Mouse (Mus musculus): ENCODE results near the gene Hivep3. TPM values are rescaled to one million over a fixed set of nuclear protein-coding genes. Genes with fewer than 3 reads are reported as not detected.

The Hivep3 gene
- polyA plus RNA-seq, 1 experiment from 2014 or later = 7.8 TPM

DNA sequence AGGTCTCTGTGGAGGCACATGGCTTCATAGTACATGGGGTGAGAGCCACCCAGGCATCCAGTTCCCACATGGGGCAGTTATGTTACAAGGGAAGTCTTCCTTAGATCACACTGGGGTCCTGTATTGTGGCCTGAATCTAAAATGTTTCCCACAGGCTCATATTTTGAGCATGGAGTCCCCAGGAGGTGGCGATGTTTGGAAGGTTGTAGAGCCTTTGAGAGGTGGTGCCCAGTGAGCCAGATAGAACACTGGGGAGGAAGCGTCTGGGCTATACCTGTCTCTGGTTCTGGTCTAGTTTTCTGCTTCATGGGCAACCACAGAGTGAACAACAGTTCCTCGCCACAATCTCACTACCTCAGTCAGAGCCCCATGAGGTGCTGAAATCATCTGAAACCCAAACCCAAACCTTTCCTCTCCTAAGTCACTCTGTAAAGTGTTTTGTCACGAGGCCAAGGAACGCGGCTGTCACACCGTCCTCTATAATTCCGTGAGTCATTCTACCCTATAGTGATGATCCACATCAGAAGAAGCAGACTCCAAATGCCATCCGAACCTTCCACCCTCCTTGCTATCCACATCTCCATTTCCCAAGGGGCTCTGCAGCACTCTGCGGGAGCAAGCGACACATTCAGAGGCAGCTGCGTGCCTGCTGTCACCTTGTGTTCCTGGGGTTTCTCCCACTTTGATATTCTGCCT lies 187.6 kb downstream of the Hivep3 start:
- Histone ChIP-seq H3K9ac (no peak overlapping the region), H3K4me3 (replicated peaks) (no peak overlapping the region), H3K27me3 (replicated peaks) (no peaks in the 10 kb centered on the region), H3K36me3 (no peaks in the 10 kb centered on the region), H3K4me2 (no peak overlapping the region), H3K9me3 (no peaks in the 10 kb centered on the region), H3K4me1 (no peaks in the 10 kb centered on the region), H3K27ac (no peak overlapping the region)
- ATAC-seq (ENCODE audit: insufficient read depth, low FRiP score, low read depth) = no peak
- WGBS = 80% methylated on average over 12 of the region's 12 CpGs

DNA sequence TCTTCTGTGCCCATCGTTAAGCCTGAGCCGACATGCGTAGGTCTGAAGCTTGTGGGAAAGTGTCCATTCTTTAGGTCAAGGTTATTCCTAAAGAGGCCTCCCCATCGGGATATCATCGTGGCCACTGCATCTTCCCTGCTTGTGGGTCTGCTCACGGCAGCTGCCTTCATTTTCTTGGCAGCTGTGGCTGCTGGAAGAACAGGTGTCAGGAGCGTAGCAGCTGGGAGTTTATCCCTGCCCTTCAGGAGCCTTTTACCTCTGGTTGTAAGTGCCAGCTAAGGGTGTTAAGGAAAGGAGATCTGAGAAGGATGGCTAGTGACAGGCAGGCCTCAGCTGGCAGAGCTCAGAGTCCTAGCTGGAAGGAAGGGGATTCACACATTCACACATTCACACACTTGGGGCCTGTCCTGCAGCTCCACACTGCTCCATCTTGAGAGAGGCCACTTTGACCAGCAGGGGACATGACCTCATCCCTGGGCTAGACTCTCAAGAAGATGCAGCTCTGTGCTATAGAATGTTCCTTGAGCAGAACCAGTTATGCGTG lies 188.2 kb downstream of the Hivep3 start:
- H3K27ac ChIP-seq = no peak overlapping the region
- no peak overlapping the region for H3K9ac ChIP-seq
- H3K4me2 ChIP-seq = no peak overlapping the region
- no peak overlapping the region for H3K4me3 ChIP-seq (replicated peaks)
- WGBS = 70% methylated on average over 8 of the region's 8 CpGs
- H3K4me1 ChIP-seq = no peaks in the 10 kb centered on the region
- H3K9me3 ChIP-seq = no peaks in the 10 kb centered on the region
- H3K27me3 ChIP-seq (replicated peaks) = no peaks in the 10 kb centered on the region
- no peak for ATAC-seq (ENCODE audit: insufficient read depth, low FRiP score, low read depth)
- no peaks in the 10 kb centered on the region for H3K36me3 ChIP-seq

DNA sequence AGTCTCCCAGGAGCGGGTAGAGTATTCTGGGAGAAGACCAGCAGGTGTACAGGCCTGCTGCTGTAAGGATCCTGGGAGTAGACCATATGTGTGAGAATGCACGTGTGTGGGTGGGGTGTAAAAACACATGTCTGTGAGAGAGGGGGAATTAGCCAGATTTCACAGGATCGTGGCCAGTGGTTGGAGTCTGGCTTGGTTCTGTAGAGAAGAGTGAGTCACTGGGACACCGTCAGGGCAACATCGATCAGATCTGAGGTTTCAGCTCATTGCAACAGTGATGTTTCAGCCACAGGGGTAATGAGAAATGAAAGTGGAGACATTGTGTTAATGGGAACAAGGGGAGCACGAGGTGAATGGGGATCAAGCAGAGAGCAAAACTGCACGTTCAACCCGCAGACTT lies 189.4 kb downstream of the Hivep3 start:
- ATAC-seq (ENCODE audit: insufficient read depth, low FRiP score, low read depth) = no peak

DNA sequence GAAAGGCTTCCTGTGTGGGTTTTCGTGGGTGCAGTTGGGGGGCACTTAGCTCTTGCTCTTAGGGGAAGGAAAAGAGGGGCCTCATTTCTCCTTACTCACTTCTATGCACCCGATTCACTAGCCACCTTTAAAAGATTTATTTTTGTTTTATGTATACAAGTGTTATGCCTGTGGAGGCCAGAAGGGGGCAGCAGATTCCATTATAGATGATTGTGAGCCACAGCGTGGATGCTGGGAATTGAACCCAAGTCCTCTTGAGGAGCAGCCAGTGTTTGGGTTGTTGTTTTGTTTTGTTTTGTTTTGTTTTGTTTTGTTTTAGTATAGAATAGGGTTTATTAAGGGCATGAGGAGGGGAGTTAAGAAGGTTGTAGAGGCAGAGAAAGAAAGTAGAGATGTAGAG lies 189.8 kb downstream of the Hivep3 start:
- H3K4me1 ChIP-seq = no peaks in the 10 kb centered on the region
- H3K4me2 ChIP-seq = no peak overlapping the region
- WGBS = 83% methylated on average over 3 of the region's 3 CpGs
- no peaks in the 10 kb centered on the region for H3K36me3 ChIP-seq
- H3K4me3 ChIP-seq (replicated peaks) = no peak overlapping the region
- no peak overlapping the region for H3K27ac ChIP-seq
- ATAC-seq (ENCODE audit: insufficient read depth, low FRiP score, low read depth) = no peak
- no peaks in the 10 kb centered on the region for H3K9me3 ChIP-seq
- H3K9ac ChIP-seq = no peak overlapping the region
- no peaks in the 10 kb centered on the region for H3K27me3 ChIP-seq (replicated peaks)

More for the DNA sequence above, 189.4 kb downstream of the Hivep3 start:
- no peak overlapping the region for H3K27ac ChIP-seq
- H3K36me3 ChIP-seq = no peaks in the 10 kb centered on the region
- H3K9ac ChIP-seq = no peak overlapping the region
- WGBS = 81% methylated on average over 8 of the region's 8 CpGs
- H3K27me3 ChIP-seq (replicated peaks) = no peaks in the 10 kb centered on the region
- H3K4me1 ChIP-seq = no peaks in the 10 kb centered on the region
- no peak overlapping the region for H3K4me3 ChIP-seq (replicated peaks)
- no peak overlapping the region for H3K4me2 ChIP-seq
- no peaks in the 10 kb centered on the region for H3K9me3 ChIP-seq

DNA sequence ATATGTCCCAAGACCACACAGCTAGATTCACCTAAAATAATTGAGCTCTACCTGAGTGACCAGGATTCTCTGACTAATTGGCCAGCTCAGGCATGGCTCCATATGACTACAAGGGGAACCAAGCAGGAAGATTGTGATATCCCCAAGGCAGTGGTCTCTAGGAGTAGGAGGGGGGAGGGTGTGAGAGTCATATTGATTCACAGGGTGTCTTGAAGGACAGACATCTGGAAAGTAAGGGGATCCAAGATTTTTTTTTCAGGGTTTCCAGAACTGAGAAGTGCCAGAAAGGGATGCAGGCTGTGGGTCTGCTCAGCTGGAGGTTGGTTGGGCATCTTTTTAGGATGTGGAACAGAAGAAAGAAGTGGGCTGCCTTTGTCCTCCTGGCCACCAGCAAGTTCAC lies 191.5 kb downstream of the Hivep3 start:
- no peak overlapping the region for H3K4me2 ChIP-seq

DNA sequence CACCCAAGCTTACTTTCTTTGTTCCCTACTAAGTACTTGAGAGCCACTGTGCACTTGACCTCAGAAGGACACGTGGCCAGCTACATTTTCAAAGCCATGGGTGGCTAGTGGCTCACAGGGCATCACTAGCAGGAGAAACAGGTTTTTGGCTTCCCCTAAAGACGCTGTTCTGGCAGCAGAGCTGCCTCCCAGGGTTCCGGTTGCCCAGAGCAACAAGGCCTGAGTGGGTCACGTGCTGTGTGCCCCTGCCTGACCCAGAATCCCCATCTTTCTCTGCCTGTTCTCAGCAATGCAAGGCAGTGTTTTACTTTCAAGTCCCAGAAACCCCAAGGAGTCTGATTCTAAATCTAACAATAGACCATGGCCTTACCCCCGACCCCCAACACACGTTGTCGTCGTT lies 198.3 kb downstream of the Hivep3 start:
- Histone ChIP-seq H3K27ac (no peak overlapping the region), H3K9ac (no peak overlapping the region), H3K4me1 (peaks cover 4% of the 10 kb centered on the region; the same call in 1 of the 2 replicates), H3K9me3 (no peaks in the 10 kb centered on the region), H3K36me3 (no peaks in the 10 kb centered on the region), H3K4me2 (no peak overlapping the region), H3K27me3 (replicated peaks) (no peaks in the 10 kb centered on the region), H3K4me3 (replicated peaks) (no peak overlapping the region)
- no peak for ATAC-seq (ENCODE audit: insufficient read depth, low FRiP score, low read depth)
- 61% methylated on average over 8 of the region's 8 CpGs for WGBS

More for the DNA sequence above, 191.5 kb downstream of the Hivep3 start:
- Histone ChIP-seq H3K27ac (no peak overlapping the region), H3K9me3 (no peaks in the 10 kb centered on the region), H3K36me3 (no peaks in the 10 kb centered on the region), H3K9ac (no peak overlapping the region), H3K4me3 (replicated peaks) (no peak overlapping the region), H3K4me1 (no peaks in the 10 kb centered on the region), H3K27me3 (replicated peaks) (no peaks in the 10 kb centered on the region)
- ATAC-seq (ENCODE audit: insufficient read depth, low FRiP score, low read depth) = no peak

DNA sequence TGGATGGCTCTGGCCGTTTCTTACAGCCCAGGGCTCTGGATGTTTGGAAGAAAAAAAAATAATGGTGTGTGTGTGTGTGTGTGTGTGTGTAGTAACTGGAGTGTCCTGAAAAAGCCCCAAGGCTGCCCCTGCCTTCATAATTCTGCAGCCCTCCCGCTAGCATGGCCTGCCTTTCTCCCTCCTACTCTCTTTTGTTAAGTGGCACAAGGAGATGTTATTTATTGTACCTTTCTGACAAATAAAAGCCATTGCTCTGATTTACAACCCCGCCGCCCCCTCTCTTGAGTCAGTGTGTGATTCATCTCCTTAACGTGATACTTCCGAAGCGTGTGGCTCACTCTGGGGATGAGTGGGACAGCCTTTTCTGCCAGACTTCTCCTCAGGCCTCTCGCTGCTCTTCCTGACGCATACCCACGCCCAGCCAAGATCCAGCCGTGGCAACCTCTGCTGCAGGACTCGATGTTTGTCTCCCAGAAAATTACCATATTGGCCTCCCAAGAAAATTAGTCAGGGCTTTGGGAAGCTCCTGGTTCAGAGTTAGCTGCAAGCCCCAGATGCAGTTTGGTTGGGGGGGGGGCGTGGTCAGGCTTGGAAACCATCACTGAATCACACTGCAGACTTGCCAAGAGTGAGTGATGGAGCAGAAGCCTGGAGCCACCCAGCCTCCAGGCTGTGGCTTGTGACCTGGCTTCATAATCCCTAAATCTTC lies 199.1 kb downstream of the Hivep3 start:
- Histone ChIP-seq H3K36me3 (no peaks in the 10 kb centered on the region), H3K27me3 (replicated peaks) (no peaks in the 10 kb centered on the region), H3K9ac (no peak overlapping the region), H3K27ac (no peak overlapping the region), H3K4me2 (no peak overlapping the region), H3K4me3 (replicated peaks) (no peak overlapping the region), H3K9me3 (no peaks in the 10 kb centered on the region), H3K4me1 (peaks cover 5% of the 10 kb centered on the region; the same call in 1 of the 2 replicates)
- WGBS = 30% methylated on average over 13 of the region's 13 CpGs
- ATAC-seq (ENCODE audit: insufficient read depth, low FRiP score, low read depth) = no peak

DNA sequence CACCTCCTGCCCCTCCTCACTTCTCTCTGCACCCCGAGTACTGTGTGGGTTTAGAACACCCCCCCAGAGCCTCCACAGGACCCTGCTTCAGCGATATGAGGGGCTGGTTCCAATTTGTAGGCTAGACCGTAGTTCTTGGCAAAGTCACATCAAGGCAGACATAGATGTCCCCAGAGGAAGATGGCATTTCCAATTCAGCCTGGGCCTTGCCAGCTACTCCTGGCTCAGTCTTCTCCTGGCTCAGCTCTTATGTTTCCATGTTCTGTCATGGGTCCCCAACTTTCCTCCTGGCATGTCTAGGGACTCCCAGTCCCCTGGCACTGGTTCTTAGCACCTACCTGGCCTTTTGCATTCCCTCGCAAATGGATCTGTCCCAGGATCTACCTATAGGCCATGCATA lies 201.3 kb downstream of the Hivep3 start:
- no peak overlapping the region for H3K27ac ChIP-seq
- no peak overlapping the region for H3K4me2 ChIP-seq
- H3K36me3 ChIP-seq = no peaks in the 10 kb centered on the region
- no peak for ATAC-seq (ENCODE audit: insufficient read depth, low FRiP score, low read depth)
- no peaks in the 10 kb centered on the region for H3K27me3 ChIP-seq (replicated peaks)
- H3K9ac ChIP-seq = no peak overlapping the region
- no peak overlapping the region for H3K4me3 ChIP-seq (replicated peaks)
- H3K9me3 ChIP-seq = no peaks in the 10 kb centered on the region
- WGBS = 82% methylated on average over 4 of the region's 4 CpGs
- peaks cover 10% of the 10 kb centered on the region for H3K4me1 ChIP-seq

DNA sequence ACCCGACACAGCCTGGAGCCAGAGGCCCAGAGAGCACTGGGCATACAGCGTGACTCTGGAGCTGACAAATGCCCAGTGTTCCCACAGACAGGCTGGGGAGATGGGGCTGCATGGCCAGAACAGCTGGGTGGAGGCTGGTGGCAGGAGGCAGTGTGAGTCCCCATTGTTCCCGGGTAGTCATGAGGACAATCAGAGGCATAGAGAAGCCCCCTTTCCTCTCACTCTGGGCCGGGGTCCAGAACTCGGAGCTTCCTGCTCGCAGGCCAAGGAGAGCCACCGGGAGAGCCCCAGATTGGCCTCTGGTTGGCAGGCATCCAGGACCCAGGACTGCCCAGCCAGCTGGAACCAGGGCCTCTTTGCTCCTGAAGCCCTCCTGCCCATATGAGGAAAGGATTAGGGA lies 204.3 kb downstream of the Hivep3 start:
- H3K36me3 ChIP-seq = no peaks in the 10 kb centered on the region
- 56% methylated on average over 7 of the region's 7 CpGs for WGBS
- no peak overlapping the region for H3K4me2 ChIP-seq
- H3K4me3 ChIP-seq (replicated peaks) = no peak overlapping the region
- no peak overlapping the region for H3K9ac ChIP-seq
- no peaks in the 10 kb centered on the region for H3K27me3 ChIP-seq (replicated peaks)
- ATAC-seq (ENCODE audit: insufficient read depth, low FRiP score, low read depth) = no peak; the same call in 1 of the 2 replicates
- H3K4me1 ChIP-seq = peaks cover 8% of the 10 kb centered on the region
- no peaks in the 10 kb centered on the region for H3K9me3 ChIP-seq
- no peak overlapping the region for H3K27ac ChIP-seq

DNA sequence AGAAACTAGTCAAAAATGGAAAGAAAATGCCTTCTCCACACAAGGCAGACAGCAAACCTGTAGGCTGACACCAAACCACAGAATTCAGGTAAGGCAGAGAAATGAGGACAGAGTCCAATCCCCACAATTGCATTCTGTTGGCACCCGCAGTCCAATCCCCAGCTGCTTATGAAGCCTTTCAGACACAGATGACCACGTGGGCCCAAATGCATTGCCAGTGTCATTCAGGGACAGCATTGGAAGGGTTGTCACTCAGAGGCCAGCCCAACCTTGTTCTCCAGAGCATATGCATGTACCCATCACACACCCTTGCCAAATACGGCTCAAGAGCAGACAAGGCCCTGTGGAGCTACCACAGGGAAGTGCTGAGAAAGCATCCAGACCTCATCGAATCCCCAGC lies 204.9 kb downstream of the Hivep3 start:
- Histone ChIP-seq H3K9me3 (no peaks in the 10 kb centered on the region), H3K4me1 (peaks cover 5% of the 10 kb centered on the region), H3K4me2 (no peak overlapping the region), H3K27me3 (replicated peaks) (no peaks in the 10 kb centered on the region), H3K9ac (no peak overlapping the region), H3K4me3 (replicated peaks) (no peak overlapping the region), H3K36me3 (no peaks in the 10 kb centered on the region), H3K27ac (no peak overlapping the region)
- ATAC-seq (ENCODE audit: insufficient read depth, low FRiP score, low read depth) = no peak
- 81% methylated on average over 4 of the region's 4 CpGs for WGBS

DNA sequence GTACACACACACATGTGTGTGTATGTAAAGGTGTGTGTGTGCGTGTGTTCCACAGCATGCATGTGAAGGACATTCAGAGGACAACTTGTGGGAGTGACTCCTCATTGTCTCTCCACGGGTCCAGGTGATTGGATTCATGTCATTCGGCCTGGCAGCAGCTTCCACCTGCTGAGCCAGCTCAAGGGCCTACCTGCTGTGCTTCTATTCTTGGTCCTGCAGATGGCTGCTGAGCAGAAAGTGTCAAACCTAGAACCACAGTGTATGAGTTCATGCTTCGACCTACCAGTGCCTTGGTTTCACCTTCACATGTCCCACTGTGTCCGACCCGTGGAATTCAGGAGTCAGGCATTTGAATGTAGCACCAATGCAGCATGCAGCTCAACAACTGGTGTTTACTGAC lies 206.2 kb downstream of the Hivep3 start:
- 82% methylated on average over 6 of the region's 6 CpGs for WGBS
- Histone ChIP-seq H3K9me3 (no peaks in the 10 kb centered on the region), H3K9ac (no peak overlapping the region), H3K27ac (no peak overlapping the region), H3K27me3 (replicated peaks) (no peaks in the 10 kb centered on the region), H3K4me3 (replicated peaks) (no peak overlapping the region), H3K4me2 (no peak overlapping the region), H3K36me3 (no peaks in the 10 kb centered on the region), H3K4me1 (peaks cover 5% of the 10 kb centered on the region)
- no peak for ATAC-seq (ENCODE audit: insufficient read depth, low FRiP score, low read depth)

DNA sequence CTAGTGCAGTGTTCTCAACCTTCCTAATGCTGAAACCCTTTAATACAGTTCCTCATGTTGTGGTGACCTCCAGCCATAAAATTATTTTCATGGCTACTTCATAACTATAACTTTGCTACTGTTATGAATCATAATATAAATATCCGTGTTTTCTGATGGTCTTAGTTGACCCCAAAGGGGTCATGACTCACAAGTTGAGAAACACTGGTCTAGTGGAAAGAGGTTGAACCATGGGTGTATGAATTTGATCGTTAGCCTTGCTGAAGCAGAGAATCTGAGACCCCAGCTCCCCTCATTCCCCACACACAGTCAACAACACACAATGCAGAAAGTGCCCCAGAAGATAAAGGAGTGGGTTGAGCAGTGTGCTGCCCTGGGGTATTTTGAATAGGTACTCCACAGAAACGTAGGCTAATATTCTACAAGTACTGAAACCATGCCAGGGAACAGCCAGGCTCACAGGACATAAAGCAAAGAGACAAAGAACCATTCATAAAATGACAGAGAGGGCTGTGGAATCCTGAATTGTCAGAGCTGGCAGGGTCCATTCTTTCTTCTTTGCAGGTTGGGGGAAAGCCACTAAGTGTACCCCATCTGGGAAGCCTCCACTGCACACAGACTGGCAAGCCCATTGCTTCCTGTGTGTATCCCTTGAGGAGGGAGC lies 212.8 kb downstream of the Hivep3 start:
- Histone ChIP-seq H3K9ac (no peak overlapping the region), H3K4me2 (no peak overlapping the region), H3K27me3 (replicated peaks) (no peaks in the 10 kb centered on the region), H3K4me3 (replicated peaks) (no peak overlapping the region), H3K27ac (no peak overlapping the region), H3K36me3 (no peaks in the 10 kb centered on the region), H3K4me1 (0 out of 2 replicates have a peak, but pooled peaks cover 3% of the 10 kb centered on the region), H3K9me3 (no peaks in the 10 kb centered on the region)
- WGBS = 65% methylated on average over 3 of the region's 3 CpGs
- no peak for ATAC-seq (ENCODE audit: insufficient read depth, low FRiP score, low read depth)

Measured in stomach, embryonic 15.5 days (tissue).